Mouse (Mus musculus): ENCODE results near the gene Galns.
"Not testable (repeated sequence)": the region's sequence is repeated elsewhere in the genome, so short reads cannot be mapped to it uniquely, and the experiment has no call there.

The Galns gene

GRCm38 (mm10) chr8:122586171-122586570 lies 25.1 kb downstream of the Galns start:
- no peak for DNase-seq

DNA sequence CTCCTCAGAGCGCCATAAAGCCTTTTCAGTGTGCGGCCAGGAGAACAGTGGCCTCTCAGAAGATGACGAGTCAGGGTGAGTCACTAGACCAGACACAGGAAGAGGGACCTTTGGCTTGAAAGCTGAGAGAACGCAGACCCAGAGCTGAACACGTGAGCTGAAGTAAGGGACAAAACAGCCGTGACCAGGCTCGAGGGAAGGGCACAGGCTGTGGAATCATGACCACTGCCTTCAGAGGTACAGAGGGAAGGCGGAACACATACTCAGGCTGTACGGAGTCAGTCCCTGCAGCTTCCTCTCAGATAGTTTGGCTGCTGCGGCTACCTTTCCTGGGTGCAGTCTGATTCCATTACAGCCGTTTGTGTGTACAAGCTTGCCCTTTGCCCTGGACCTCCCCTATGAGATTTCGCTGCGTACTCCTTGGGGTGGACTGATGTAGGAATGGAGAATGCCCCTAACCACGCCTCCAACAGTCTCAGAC lies 25.8 kb downstream of the Galns start:
- DNase-seq: no peak

DNA sequence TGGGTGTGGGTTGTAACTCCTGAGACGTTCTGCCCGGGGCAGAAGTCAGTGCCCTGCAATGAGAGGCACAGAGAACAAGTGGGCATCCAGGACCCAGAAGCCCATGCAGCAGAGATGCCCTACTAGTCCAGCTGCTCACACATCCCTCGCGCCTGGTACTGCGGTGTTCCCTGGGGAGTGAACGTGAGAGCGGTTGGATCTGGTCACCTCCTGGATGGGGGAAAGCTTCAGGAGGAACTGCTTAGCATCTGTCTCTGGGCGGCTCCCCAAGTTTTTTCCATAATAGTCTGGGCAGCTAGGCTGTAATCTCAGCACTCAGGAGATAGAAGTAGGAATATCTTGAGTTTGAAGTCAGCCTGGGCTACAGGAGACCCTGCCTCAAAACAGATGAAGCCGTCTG lies 26.3 kb downstream of the Galns start:
- DNase-seq: no peak

DNA sequence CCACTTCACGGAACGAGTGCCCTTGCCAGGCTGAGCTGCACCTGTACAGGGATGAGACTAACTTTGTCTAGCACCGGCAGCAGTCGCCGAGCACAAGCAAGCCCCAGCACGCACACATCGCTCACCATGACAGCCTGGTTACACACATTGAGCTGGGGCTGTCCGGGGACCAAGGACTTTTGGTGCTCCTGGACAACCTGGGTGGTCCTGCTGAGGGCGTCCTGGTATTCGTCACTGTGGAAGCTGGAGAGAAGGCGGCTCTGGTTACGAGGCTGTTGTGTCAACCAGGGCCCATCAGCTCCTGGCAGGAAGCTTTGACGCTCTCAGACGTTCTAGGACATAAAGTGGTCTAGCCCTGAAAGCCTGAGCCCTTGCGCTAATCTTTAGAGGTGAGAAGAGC lies 30.3 kb downstream of the Galns start:
- DNase-seq: no peak

DNA sequence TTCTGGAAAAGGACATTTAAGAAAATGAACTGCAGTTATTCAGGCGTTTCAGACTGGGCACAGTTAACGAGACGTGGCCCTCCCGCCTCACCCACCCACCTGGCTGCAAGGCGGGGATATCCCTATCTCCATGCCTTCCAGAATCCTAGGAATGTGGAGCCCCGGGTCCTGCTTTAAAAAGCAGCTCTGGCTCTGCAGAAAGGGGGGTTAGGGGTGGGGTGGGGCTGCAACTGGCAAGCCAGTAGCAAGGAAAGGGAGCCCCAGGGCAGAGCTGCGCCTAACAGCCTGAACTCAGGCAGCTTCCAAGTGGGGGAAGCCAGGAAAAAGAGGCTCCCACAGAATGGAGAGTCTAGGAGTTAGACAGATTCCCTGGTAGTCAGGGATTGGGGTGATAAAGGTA lies 32.1 kb downstream of the Galns start:
- DNase-seq: no peak

DNA sequence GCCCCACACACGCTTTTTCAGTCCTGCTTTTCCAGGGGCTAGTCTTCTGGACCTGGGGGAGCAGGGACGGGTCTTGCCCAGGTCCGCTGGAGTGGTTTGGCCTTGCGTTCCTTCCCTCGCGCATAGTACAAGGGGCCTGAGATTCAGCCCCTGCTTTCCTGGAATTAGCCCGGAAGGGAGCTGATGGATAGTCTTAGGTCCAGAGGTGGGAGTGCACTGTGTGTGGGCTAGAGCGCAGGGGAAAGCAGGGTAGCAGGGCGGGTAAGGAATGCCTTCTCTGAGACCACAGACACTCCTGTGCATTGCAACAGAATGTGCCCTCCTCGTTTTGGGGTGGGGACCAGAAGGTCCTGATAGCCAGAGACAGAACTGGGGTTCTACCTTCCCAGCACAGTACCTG lies 34.1 kb downstream of the Galns start:
- DNase-seq: no peak

- DNase-seq: peak; percentile 99 to 100
Observed at GRCm38 (mm10) chr8:122576648-122577022, 34.6 kb downstream of the Galns start, which contains the start of gene Aprt. TSS of gene Aprt (minus strand) at chr8:122576909.

DNA sequence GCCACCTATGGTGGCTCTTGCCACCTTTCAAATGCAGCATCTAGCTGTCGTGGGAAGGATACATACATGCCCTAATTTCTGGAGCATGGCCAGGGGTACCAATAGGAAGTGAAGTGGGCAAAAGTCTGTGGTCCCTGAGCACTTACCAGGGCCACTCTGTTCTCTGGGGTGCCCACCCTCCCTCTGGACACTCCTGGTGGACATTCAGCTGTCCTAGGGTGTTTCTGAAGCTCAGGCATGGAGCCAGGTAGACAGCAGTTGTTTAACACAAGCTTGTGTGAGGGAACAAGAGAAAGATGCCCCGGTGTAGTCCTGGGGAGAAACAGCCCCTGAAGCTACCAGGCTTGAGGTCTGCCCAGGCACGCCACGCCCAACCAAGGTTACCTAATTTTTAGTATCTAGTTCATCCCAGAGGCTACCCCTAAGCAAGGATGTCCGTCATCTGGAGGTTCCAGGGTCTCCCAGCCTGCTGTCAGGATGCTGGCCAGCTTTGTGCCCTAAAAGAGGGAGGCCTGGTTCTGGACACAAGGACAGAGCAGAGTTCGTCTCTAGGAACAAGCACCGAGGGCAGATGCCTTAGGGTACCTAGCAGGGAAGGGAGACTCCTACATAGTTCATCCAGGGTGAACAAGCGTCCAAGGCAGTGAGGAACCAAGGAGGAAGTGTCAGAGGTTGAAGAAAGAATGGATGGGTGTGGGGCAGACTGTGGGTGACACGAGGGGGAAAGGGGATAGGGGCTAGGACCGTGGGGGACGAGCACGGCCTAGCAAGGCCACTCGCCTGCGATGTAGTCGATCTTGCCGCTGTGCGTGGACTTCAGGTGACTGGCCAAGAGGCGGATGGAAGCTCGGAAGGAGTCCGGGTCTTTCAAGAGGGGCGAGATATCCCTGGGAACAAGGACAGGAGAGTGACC lies 35.3 kb downstream of the Galns start:
- peak; percentile 8 to 9 for DNase-seq

DNA sequence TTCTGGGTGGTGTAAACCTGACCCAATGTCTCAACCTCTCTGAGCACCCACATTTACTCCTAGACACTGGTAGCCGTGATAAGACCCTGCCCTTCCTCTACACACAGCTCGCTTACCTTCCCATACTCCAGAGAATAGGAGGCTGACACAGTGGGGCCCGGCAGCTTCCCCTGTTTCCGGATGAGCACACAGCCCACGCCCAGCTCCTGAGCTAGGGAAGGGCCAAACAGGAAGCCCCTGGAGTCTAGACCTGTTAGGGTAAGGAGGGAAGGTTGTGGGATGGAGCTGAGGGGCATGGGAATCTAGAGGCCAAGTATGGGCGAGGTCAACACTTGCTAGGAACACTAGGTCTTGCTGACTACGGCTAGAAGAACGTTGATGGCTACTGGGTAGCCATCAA lies 36.0 kb downstream of the Galns start:
- DNase-seq: no peak

DNA sequence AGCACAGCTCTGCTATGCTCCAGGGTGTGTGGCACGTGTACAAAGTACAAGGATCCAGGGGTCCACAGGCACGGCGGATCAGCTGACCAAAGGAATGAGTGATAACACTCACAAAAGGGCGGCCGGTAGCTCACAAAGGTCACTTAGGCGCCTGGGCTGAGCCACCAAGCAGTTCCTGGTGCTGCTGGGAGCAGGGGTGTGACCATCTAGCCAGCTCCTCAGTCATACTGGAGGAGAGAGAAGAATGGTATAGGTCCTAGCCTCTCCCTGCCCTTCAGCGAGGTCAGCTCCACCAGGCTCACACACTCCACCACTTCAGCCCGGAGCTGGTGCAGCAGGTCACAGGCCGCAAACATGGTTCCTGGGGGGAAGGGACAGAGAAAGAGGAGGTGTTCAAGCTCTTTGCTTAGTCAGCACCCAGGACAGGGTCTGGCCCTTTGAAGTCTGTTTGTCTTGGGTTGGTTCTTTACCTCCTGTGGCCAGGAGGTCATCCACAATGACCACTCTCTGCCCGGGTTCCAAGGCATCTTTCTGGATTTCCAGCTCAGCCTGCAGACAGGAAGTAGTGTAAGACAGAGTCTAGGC lies 36.5 kb downstream of the Galns start:
- no peak for DNase-seq

GRCm38 (mm10) chr8:122574264-122574663 lies 37.0 kb downstream of the Galns start:
- no peak for DNase-seq

DNA sequence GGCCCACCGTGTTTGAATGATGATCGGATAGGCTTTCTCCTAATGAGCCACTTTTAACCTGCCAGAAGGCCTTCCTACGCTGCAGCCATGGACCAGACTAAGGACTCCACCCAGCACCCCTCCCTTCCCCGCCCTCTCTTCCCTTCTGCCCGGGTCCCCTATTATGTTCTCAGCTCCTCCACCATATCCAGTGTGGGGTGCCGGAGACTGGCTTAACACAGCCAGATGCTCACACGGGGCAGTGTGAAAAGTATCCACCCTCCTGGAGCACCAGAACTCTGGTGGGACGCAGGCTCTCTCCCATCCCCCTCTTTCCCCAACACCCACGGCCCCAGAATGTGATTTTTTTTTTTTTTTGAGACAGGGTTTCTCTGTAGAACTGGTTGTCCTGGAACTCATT lies 37.7 kb downstream of the Galns start:
- no peak for DNase-seq

GRCm38 (mm10) chr8:122573176-122573575 lies 38.1 kb downstream of the Galns start:
- not testable (repeated sequence) for DNase-seq

GRCm38 (mm10) chr8:122572751-122573150 lies 38.5 kb downstream of the Galns start:
- DNase-seq: no peak

GRCm38 (mm10) chr8:122571750-122572267 lies 39.5 kb downstream of the Galns start:
- DNase-seq: no peak

DNA sequence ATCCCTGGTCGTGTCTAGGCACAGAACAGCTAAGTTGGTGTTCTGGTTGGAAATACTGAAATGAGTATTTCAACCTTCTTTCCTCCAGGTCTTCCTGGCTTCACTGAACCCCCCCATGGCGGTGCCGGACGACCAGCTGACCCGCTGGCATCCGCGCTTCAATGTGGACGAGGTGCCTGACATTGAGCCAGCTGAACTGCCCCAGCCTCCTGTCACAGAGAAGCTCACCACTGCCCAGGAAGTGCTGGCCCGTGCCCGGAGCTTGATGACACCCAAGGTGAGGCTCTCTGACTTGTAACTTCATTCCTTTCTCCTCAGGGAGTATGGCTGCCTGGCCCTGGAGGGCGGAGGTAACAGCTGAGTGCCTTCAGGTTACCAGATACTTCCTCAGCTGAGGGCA lies 40.1 kb downstream of the Galns start:
- DNase-seq: no peak

- DNase-seq: no peak
Observed at GRCm38 (mm10) chr8:122569996-122570395, 41.3 kb downstream of the Galns start.

- DNase-seq: no peak
Observed at GRCm38 (mm10) chr8:122569329-122569728, 41.9 kb downstream of the Galns start.

GRCm38 (mm10) chr8:122568881-122569309 lies 42.4 kb downstream of the Galns start:
- peak; percentile 45 to 49 for DNase-seq

GRCm38 (mm10) chr8:122568109-122568504 lies 43.2 kb downstream of the Galns start:
- peak; percentile 97 to 98 for DNase-seq

- peak; percentile 95 to 96 for DNase-seq
Observed at GRCm38 (mm10) chr8:122567361-122568108, 43.7 kb downstream of the Galns start, which contains the start of gene Cdt1. TSS of gene Cdt1 (plus strand) at chr8:122568015.

GRCm38 (mm10) chr8:122566766-122567165 lies 44.5 kb downstream of the Galns start:
- DNase-seq: no peak

All from B cell, adult 2 months (primary cell).